Mouse (Mus musculus): ENCODE measurements around the gene Fgfr2. TPM values are rescaled to one million over a fixed set of nuclear protein-coding genes. Genes with fewer than 3 reads are reported as not detected.

The Fgfr2 gene
- polyA plus RNA-seq, 1 experiment, result 14.8 TPM

DNA sequence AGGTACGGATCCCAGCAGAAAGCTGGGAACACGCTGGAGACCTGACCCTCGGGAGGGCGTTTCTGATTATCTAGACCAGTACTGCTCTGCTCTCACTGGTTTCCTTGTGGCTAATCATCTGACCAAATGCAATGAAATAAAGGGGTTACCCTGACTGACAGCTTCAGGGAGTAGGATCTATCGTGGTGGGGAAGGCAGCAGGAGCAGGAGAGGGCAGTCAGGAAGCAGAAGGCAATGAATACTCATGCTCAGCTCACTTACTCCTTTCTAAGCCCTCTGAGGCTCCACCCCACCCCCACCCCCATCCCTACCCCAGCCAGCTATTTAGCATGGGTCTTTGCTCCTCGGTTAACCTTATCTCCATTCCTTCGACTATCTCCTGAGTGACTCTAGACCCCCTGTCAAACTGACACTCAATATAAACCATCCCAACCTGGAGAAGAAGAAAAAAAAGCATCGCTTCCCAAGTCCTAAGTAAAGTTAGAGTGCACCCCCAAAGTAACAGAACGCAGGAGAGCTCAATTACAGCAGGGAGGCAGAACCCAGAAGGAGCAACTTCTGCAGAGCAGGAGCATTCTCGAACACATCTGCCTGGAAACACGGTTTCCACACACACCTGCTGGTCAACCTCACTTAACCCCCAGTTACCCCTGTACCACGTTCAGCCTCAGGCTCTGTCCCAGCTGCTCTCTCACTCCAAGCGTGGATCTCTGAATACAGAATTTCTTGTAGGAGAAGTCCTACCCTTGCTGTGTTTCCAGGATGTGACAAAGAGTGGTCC lies 730.7 kb downstream of the Fgfr2 start:
- H3K4me1 ChIP-seq (ENCODE audit: control insufficient read depth, insufficient read depth, low read length), result peaks cover 4% of the 10 kb centered on the region; the same call in 1 of the 2 replicates
- H3K36me3 ChIP-seq (ENCODE audit: control insufficient read depth, insufficient read depth, low read length), result no peaks in the 10 kb centered on the region
- no peak overlapping the region for H3K27ac ChIP-seq (ENCODE audit: insufficient read depth, low read depth, low read length)
- no peak overlapping the region for H3K4me3 ChIP-seq (ENCODE audit: insufficient read depth, low read depth, low read length)
- DNase-seq, result no peak
- 80% methylated on average over 13 of the region's 13 CpGs for WGBS
- no peaks in the 10 kb centered on the region for H3K27me3 ChIP-seq (replicated peaks; ENCODE audit: control insufficient read depth, insufficient read depth, low read length)
- TF ChIP-seq CTCF (conservative IDR thresholded peaks at IDR 0.05; ENCODE audit: insufficient read depth, insufficient read length, low read depth, low read length), result no peak
- no peak for TF ChIP-seq POLR2A (IDR thresholded peaks at IDR 0.05; ENCODE audit: low read depth, low read length)

DNA sequence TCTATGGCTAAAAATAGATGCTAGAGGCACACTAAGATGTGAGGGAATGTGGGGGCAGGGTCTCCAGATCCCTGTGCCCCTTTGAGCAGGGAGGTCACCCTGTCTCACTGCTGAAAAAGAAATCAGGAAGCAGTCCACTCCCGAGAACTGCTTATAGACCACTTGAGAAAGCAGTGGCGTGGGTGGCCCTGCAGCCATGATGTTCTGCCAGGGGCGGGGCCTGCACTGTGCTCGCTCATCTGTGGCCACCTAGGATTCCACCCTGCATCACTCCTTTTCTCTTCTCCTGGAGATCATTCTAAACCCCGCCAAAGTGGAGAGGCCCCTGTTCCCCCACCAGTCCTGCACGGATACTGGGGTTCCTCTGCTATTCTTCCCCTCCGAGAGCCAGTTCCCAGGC lies 733.7 kb downstream of the Fgfr2 start:
- WGBS, result 70% methylated on average over 7 of the region's 7 CpGs
- Histone ChIP-seq H3K27ac (ENCODE audit: insufficient read depth, low read depth, low read length) (no peak overlapping the region), H3K36me3 (ENCODE audit: control insufficient read depth, insufficient read depth, low read length) (no peaks in the 10 kb centered on the region), H3K4me1 (ENCODE audit: control insufficient read depth, insufficient read depth, low read length) (peaks cover 4% of the 10 kb centered on the region; the same call in 1 of the 2 replicates), H3K27me3 (replicated peaks; ENCODE audit: control insufficient read depth, insufficient read depth, low read length) (no peaks in the 10 kb centered on the region), H3K4me3 (ENCODE audit: insufficient read depth, low read depth, low read length) (no peak overlapping the region)
- TF ChIP-seq POLR2A (IDR thresholded peaks at IDR 0.05; ENCODE audit: low read depth, low read length), result no peak
- TF ChIP-seq CTCF (conservative IDR thresholded peaks at IDR 0.05; ENCODE audit: insufficient read depth, insufficient read length, low read depth, low read length), result no peak
- DNase-seq, result no peak

DNA sequence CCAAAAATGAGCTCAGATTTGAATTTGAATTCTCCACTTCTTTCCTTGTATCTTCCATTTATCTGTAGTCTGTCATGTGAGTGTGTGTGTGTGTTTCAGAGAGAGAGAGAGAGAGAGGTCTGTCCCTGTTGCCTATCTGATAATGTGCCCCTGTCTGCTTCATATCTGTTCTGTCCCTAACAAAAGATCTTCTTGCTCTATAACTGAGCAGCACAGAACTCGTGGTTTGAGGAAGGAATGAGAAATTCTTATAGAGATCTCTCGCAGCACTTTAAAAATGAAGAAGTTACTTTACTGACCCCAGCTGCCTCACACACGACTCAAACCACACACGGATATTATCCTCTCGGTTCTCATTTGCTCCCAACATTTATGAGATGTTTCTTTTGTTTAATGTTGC lies 735.6 kb downstream of the Fgfr2 start:
- no peak for DNase-seq
- 87% methylated on average over 5 of the region's 5 CpGs for WGBS
- no peak for TF ChIP-seq CTCF (conservative IDR thresholded peaks at IDR 0.05; ENCODE audit: insufficient read depth, insufficient read length, low read depth, low read length)
- no peak for TF ChIP-seq POLR2A (IDR thresholded peaks at IDR 0.05; ENCODE audit: low read depth, low read length)

DNA sequence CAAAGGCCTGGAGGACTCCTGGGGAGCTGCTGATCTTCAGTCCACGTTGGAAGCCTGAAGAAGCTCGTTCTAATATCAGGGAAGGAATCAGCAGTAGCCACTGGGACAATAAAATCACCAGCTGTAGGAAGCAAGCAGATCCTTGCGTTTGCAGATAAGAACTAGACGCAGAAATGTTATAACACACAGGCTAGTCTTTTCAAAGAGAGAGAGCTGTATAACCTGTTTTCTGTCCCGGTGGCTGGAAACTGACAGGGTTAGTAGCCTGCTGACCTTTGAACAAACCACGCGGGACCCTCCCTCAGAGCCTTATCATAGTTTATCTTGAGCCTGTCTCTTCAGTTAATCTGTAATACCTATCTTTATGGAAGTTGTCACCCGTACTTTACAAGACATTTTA lies 736.8 kb downstream of the Fgfr2 start:
- Histone ChIP-seq H3K36me3 (ENCODE audit: control insufficient read depth, insufficient read depth, low read length) (no peaks in the 10 kb centered on the region), H3K4me3 (ENCODE audit: insufficient read depth, low read depth, low read length) (no peak overlapping the region), H3K27me3 (replicated peaks; ENCODE audit: control insufficient read depth, insufficient read depth, low read length) (no peaks in the 10 kb centered on the region), H3K4me1 (ENCODE audit: control insufficient read depth, insufficient read depth, low read length) (no peaks in the 10 kb centered on the region), H3K27ac (ENCODE audit: insufficient read depth, low read depth, low read length) (no peak overlapping the region)
- WGBS, result 55% methylated on average over 8 of the region's 8 CpGs
- no peak for DNase-seq
- no peak for TF ChIP-seq POLR2A (IDR thresholded peaks at IDR 0.05; ENCODE audit: low read depth, low read length)
- no peak for TF ChIP-seq CTCF (conservative IDR thresholded peaks at IDR 0.05; ENCODE audit: insufficient read depth, insufficient read length, low read depth, low read length)

More for the DNA sequence above, 735.6 kb downstream of the Fgfr2 start:
- Histone ChIP-seq H3K27me3 (replicated peaks; ENCODE audit: control insufficient read depth, insufficient read depth, low read length) (no peaks in the 10 kb centered on the region), H3K4me1 (ENCODE audit: control insufficient read depth, insufficient read depth, low read length) (no peaks in the 10 kb centered on the region), H3K4me3 (ENCODE audit: insufficient read depth, low read depth, low read length) (no peak overlapping the region), H3K27ac (ENCODE audit: insufficient read depth, low read depth, low read length) (no peak overlapping the region), H3K36me3 (ENCODE audit: control insufficient read depth, insufficient read depth, low read length) (no peaks in the 10 kb centered on the region)

DNA sequence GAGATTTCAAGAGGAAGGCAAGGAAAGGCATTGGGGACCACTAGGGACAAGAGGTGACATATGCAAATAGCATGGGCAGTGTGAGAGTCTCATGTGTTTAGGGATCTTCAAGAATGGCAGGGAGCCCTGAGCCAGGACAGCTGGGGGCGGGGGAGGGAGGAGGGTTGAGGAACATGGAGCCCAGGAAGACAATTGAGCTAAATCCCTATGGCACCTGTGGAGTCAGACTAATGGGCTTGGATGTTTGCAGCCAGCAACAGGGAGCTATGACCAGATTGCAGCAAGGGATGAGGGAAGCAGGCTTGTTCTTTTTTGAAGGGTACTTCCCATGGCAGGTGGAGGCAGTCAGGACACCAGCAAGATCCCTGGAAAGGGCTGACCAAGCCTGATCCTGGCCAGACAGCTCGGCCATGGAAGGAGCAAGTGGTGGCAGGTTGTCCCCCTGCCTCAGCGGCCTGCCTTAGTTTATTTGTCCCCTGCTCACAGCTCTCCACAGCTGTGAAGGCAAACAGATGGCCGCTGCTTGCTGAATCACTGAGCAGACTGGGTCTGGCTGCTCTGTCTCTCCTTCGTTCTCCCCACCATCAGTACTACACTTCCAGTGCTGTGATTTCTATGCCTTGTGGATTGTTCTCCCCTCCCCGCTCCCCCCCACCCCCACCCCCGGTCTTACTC lies 737.6 kb downstream of the Fgfr2 start:
- H3K27me3 ChIP-seq (replicated peaks; ENCODE audit: control insufficient read depth, insufficient read depth, low read length), result no peaks in the 10 kb centered on the region
- DNase-seq, result no peak
- H3K27ac ChIP-seq (ENCODE audit: insufficient read depth, low read depth, low read length), result no peak overlapping the region
- H3K4me1 ChIP-seq (ENCODE audit: control insufficient read depth, insufficient read depth, low read length), result no peaks in the 10 kb centered on the region
- no peak for TF ChIP-seq CTCF (conservative IDR thresholded peaks at IDR 0.05; ENCODE audit: insufficient read depth, insufficient read length, low read depth, low read length)
- no peak for TF ChIP-seq POLR2A (IDR thresholded peaks at IDR 0.05; ENCODE audit: low read depth, low read length)
- no peaks in the 10 kb centered on the region for H3K36me3 ChIP-seq (ENCODE audit: control insufficient read depth, insufficient read depth, low read length)
- WGBS, result 74% methylated on average over 7 of the region's 7 CpGs
- no peak overlapping the region for H3K4me3 ChIP-seq (ENCODE audit: insufficient read depth, low read depth, low read length)

DNA sequence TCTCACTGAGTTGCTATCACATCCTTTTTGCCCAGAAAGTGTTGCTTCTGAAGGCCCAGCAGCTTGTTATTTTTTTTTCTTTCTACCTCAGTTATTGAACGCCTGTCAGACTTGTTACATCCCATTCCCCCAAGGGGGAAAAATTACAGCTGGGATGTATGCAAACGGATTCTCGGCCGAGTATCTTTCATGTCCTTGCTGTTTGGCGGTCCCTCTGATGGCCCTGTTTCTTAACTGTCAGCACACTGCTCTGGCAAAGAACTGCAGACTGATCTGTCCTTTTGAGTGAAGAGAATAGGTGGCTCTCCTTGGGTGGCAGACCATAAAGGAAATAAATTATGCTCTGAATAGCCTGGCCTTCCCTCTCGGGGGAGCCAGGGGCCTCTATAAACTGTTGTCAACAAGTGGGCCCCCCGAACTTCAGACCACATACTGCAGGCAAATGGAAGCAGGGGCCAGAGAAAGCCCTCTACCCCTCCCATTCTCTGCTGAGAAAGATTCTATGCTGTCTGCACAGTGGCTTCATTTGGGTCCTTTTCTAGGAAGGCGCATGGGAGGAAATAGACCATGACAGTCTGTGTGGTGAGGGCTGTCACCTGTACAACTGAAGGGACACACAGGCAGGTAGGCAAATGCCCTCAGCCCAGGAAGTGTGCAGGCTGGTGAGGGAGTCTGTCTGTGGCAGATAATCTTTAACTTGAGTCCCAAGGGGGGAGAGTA lies 738.3 kb downstream of the Fgfr2 start:
- Histone ChIP-seq H3K27me3 (replicated peaks; ENCODE audit: control insufficient read depth, insufficient read depth, low read length) (no peaks in the 10 kb centered on the region), H3K4me1 (ENCODE audit: control insufficient read depth, insufficient read depth, low read length) (no peaks in the 10 kb centered on the region), H3K4me3 (ENCODE audit: insufficient read depth, low read depth, low read length) (no peak overlapping the region), H3K27ac (ENCODE audit: insufficient read depth, low read depth, low read length) (no peak overlapping the region), H3K36me3 (ENCODE audit: control insufficient read depth, insufficient read depth, low read length) (no peaks in the 10 kb centered on the region)
- no peak for TF ChIP-seq CTCF (conservative IDR thresholded peaks at IDR 0.05; ENCODE audit: insufficient read depth, insufficient read length, low read depth, low read length)
- no peak for TF ChIP-seq POLR2A (IDR thresholded peaks at IDR 0.05; ENCODE audit: low read depth, low read length)
- DNase-seq, result no peak
- WGBS, result 69% methylated on average over 8 of the region's 8 CpGs

All from kidney, adult 2 months (tissue).